Mouse (Mus musculus) embryonic facial prominence, embryonic 11.5 days (tissue): ENCODE measurements around the gene Adamts12. TPM values are rescaled to one million over a fixed set of nuclear protein-coding genes. Genes with fewer than 3 reads are reported as not detected.
A peak's percentile ranks its signal among the peaks of the same experiment; 100 is the strongest.

Source experiments
- ATAC-seq: fragments of 200-750 bp; cut with Nextera tagmentation; replicated peaks from 2 replicates; pipeline ENCODE4 v1.8.0; 2017; ENCODE audit warnings: low read depth; ENCODE audit not compliant: insufficient number of reproducible peaks, low FRiP score, low TSS enrichment
- DNase-seq: peaks from one replicate; pipeline ENCODE4 v3.0.0-alpha.2; 2015; ENCODE audit warnings: low spot score
- H3K27ac ChIP-seq: fragments of 300-500 bp; sonication (generic); replicated peaks from 2 replicates; pipeline ENCODE4 v1.5.1; 2014; ENCODE audit warnings: mild to moderate bottlenecking, low read depth, low read length, control low read depth
- H3K27me3 ChIP-seq: fragments of 300-500 bp; sonication (generic); 2 replicates; pipeline ENCODE4 v1.6.1; 2014; ENCODE audit warnings: mild to moderate bottlenecking, low read length, moderate library complexity, mixed read lengths; ENCODE audit not compliant: control insufficient read depth, insufficient read depth
- H3K36me3 ChIP-seq: fragments of 300-500 bp; sonication (generic); replicated peaks from 2 replicates; pipeline ENCODE4 v1.6.1; 2014; ENCODE audit warnings: low read depth, mild to moderate bottlenecking, low read length, moderate library complexity, mixed read lengths; ENCODE audit not compliant: control insufficient read depth, insufficient read depth
- H3K4me1 ChIP-seq: fragments of 300-500 bp; sonication (generic); 2 replicates; pipeline ENCODE4 v1.6.1; 2014; ENCODE audit warnings: low read length, mixed read lengths; ENCODE audit not compliant: control insufficient read depth, insufficient read depth
- H3K4me2 ChIP-seq: fragments of 300-500 bp; sonication (generic); 2 replicates; pipeline ENCODE4 v1.6.1; 2014; ENCODE audit warnings: low read depth, mild to moderate bottlenecking, control low read depth, low read length, moderate library complexity
- H3K4me3 ChIP-seq: fragments of 300-500 bp; sonication (generic); 2 replicates; pipeline ENCODE4 v1.5.1; 2014; ENCODE audit warnings: low read depth, low read length, control low read depth
- H3K9ac ChIP-seq: fragments of 300-500 bp; sonication (generic); replicated peaks from 2 replicates; pipeline ENCODE4 v1.6.1; 2014; ENCODE audit warnings: mild to moderate bottlenecking, control low read depth, low read length
- H3K9me3 ChIP-seq: fragments of 300-500 bp; sonication (generic); replicated peaks from 2 replicates; pipeline ENCODE4 v1.6.1; 2016; ENCODE audit warnings: mild to moderate bottlenecking, low read length, inconsistent platforms, mixed read lengths; ENCODE audit not compliant: control insufficient read depth
- WGBS: fragments of 180-500 bp; shearing (Covaris S2); extraction: QIAGEN DNeasy Blood & Tissue Kit; methylation state at CpG from one replicate; pipeline ENCODE4 v1.1.7; 2014; 5-methylcytosine and 5-hydroxymethylcytosine counted together
- polyA plus RNA-seq: library from polyadenylated mRNA; unstranded; fragments of >200 nt; fragmentation: Nextera tagmentation; extraction: Ambion mirVana; gene quantifications from 2 replicates; pipeline ENCODE4 v1.2.1, GENCODE M21; 2014

Adamts12 gene
- polyA plus RNA-seq, 1 experiment from 2014 or later, result 1.7 TPM

DNA sequence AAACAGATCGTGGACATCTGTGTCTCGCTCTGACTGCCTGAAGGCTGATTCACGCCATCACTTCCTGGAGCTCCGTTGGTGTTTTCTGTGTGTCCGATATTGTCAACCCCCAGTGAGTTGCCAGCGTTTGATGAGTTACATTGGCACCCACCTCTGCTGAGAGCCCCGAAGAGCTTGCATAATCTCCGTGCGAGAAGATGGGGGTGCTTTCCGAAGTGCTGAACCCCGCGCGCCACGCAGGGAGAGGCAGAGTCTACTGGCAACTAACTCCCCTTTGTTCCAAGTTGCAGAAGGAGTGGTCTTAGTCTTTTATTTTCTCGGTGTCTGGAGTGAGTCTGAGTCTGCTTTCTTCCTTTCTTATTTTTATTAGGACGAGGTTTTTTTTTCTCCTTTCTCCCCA, 26.9 kb upstream of the Adamts12 start, which contains the start of gene Rxfp3:
TSS of gene Rxfp3 (minus strand) at position 281 of the 400 bp plus-strand sequence.
- peak; percentile 56 for DNase-seq
- H3K27me3 ChIP-seq, result peaks cover 37% of the 10 kb centered on the region

GRCm38 (mm10) chr15:11038476-11038875, 26.1 kb upstream of the Adamts12 start:
- Histone ChIP-seq H3K9me3 (no peaks in the 10 kb centered on the region), H3K9ac (no peak overlapping the region), H3K27ac (no peak overlapping the region), H3K27me3 (peaks cover 37% of the 10 kb centered on the region), H3K36me3 (no peaks in the 10 kb centered on the region), H3K4me3 (no peak overlapping the region), H3K4me2 (no peak overlapping the region), H3K4me1 (peaks cover 12% of the 10 kb centered on the region)
- WGBS, result 3% methylated on average over 12 of the region's 12 CpGs
- DNase-seq (peak; percentile 86), ATAC-seq (no peak)

More for the DNA sequence above, 26.9 kb upstream of the Adamts12 start, which contains the start of gene Rxfp3:
- H3K9me3 ChIP-seq, result no peaks in the 10 kb centered on the region
- H3K27ac ChIP-seq, result no peak within 1 kb of the TSS
- no peaks in the 10 kb centered on the region for H3K36me3 ChIP-seq
- no peak for ATAC-seq
- H3K4me3 ChIP-seq, result peak within 1 kb of the TSS; percentile 27
- no peak within 1 kb of the TSS; the same call in 1 of the 2 replicates for H3K9ac ChIP-seq
- WGBS, result 2% methylated on average over 16 of the region's 16 CpGs
- H3K4me1 ChIP-seq, result peaks cover 12% of the 10 kb centered on the region
- peak within 1 kb of the TSS; percentile 65 for H3K4me2 ChIP-seq

- H3K4me3 ChIP-seq, result no peak overlapping the region
- H3K27me3 ChIP-seq, result peaks cover 29% of the 10 kb centered on the region
- no peak overlapping the region for H3K27ac ChIP-seq
- no peak overlapping the region for H3K9ac ChIP-seq
- H3K4me2 ChIP-seq, result no peak overlapping the region
- WGBS, result 49% methylated on average over 5 of the region's 5 CpGs
- H3K9me3 ChIP-seq, result no peaks in the 10 kb centered on the region
- H3K36me3 ChIP-seq, result no peaks in the 10 kb centered on the region
- ATAC-seq (no peak), DNase-seq (no peak)
- peaks cover 12% of the 10 kb centered on the region for H3K4me1 ChIP-seq
These were observed 24.5 kb upstream of the Adamts12 start for GRCm38 (mm10) chr15:11040067-11040466.

- no peak overlapping the region for H3K4me3 ChIP-seq
- H3K4me2 ChIP-seq, result no peak overlapping the region
- no peaks in the 10 kb centered on the region for H3K9me3 ChIP-seq
- no peak overlapping the region for H3K27ac ChIP-seq
- H3K9ac ChIP-seq, result no peak overlapping the region
- peaks cover 17% of the 10 kb centered on the region for H3K27me3 ChIP-seq
- DNase-seq (no peak), ATAC-seq (no peak)
- H3K4me1 ChIP-seq, result peaks cover 10% of the 10 kb centered on the region
- WGBS, result 89% methylated on average over 2 of the region's 2 CpGs
- H3K36me3 ChIP-seq, result no peaks in the 10 kb centered on the region
These were observed 23.4 kb upstream of the Adamts12 start for GRCm38 (mm10) chr15:11041229-11041628.

- no peak overlapping the region for H3K9ac ChIP-seq
- no peak overlapping the region for H3K27ac ChIP-seq
- 82% methylated on average over 5 of the region's 5 CpGs for WGBS
- ATAC-seq (no peak), DNase-seq (no peak)
- no peak overlapping the region for H3K4me3 ChIP-seq
- H3K36me3 ChIP-seq, result no peaks in the 10 kb centered on the region
- peaks cover 4% of the 10 kb centered on the region; the same call in 1 of the 2 replicates for H3K27me3 ChIP-seq
- H3K4me2 ChIP-seq, result no peak overlapping the region
- H3K9me3 ChIP-seq, result no peaks in the 10 kb centered on the region
- H3K4me1 ChIP-seq, result no peaks in the 10 kb centered on the region
These were observed 21.8 kb upstream of the Adamts12 start for GRCm38 (mm10) chr15:11042828-11043227.

- Histone ChIP-seq H3K4me2 (no peak overlapping the region), H3K9ac (no peak overlapping the region), H3K27me3 (no peaks in the 10 kb centered on the region), H3K36me3 (no peaks in the 10 kb centered on the region), H3K9me3 (no peaks in the 10 kb centered on the region), H3K4me1 (no peaks in the 10 kb centered on the region), H3K27ac (no peak overlapping the region), H3K4me3 (no peak overlapping the region)
- no peak for DNase-seq
- no peak for ATAC-seq
- 77% methylated on average over 10 of the region's 10 CpGs for whole genome bisulfite sequencing
These were observed 10.7 kb upstream of the Adamts12 start for GRCm38 (mm10) chr15:11053678-11054439.

DNA sequence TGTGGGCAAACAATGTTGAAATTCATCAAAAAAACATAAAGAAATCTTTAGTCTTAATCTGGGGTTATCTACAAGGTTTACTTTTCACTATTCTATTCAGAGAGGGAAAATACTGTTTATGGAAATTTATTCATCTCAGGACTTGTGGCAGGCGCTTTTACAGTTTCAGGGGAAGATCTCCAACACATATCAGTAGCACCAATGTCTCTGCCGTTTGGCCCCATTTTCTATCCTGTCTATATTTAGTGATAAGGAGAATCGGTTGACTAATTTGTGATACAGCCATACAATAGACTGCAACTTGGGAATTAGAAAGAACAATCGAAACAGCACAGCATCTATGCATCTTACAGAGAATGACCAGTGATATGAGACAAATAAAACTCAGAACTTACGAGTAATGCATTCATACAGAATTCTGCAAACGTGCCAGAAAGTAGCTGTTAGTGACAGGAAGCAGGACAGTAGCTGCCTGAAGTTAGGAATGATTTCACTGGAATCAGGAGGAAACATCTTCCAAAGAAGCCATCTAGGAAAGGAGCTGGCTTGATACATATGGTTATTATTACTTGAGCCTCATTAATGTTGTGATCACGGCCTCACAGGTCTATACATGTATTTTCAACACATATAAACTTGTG, 10.0 kb upstream of the Adamts12 start:
- Histone ChIP-seq H3K9ac (no peak overlapping the region), H3K36me3 (no peaks in the 10 kb centered on the region), H3K27ac (no peak overlapping the region), H3K4me3 (no peak overlapping the region), H3K4me1 (no peaks in the 10 kb centered on the region), H3K9me3 (no peaks in the 10 kb centered on the region), H3K4me2 (no peak overlapping the region), H3K27me3 (no peaks in the 10 kb centered on the region)
- ATAC-seq, result no peak
- no peak for DNase-seq
- WGBS, result 77% methylated on average over 7 of the region's 7 CpGs

DNA sequence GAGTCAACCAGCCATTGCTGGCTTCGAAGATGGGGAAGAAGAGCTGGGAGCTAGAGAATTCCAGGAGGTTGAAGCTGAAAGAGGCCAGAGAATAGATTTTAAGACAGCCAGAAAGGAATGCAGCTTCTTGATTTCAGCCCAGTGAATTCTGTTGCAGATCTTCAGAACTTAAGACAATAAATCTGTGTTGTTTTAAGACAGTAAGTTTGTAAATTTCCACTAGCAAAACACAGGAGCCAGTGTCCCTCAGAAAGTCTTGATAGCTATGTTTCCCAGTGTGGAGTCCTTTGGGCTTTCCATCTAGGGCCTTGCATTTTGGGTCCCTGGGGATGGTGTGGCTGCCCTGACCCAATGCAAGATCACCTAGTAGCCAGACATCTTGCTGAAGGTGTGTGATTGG, 1.7 kb upstream of the Adamts12 start:
- H3K4me2 ChIP-seq, result no peak overlapping the region
- H3K36me3 ChIP-seq, result no peaks in the 10 kb centered on the region
- no peak for DNase-seq
- no peak overlapping the region for H3K9ac ChIP-seq
- no peak overlapping the region for H3K4me3 ChIP-seq
- WGBS, result 86% methylated on average over 1 of the region's 1 CpGs
- ATAC-seq, result no peak
- no peaks in the 10 kb centered on the region for H3K9me3 ChIP-seq
- H3K27ac ChIP-seq, result no peak overlapping the region
- H3K27me3 ChIP-seq, result no peaks in the 10 kb centered on the region
- peaks cover 5% of the 10 kb centered on the region for H3K4me1 ChIP-seq
